Mouse (Mus musculus) layer of hippocampus, adult 2 months (tissue): Measurements from ENCODE around the gene Gstm5. TPM values are rescaled to one million over a fixed set of nuclear protein-coding genes. Genes with fewer than 3 reads are reported as not detected.

ENCODE experiments used
- DNase-seq, 2 experiments: peaks; one replicate each; pipeline ENCODE4 v3.0.0; 2022; ENCODE audit warnings: low spot score in 2 of 2
- H3K27ac ChIP-seq: fragments of 200-600 bp; 2 replicates; pipeline ENCODE4 v1.8.1; 2022
- H3K4me3 ChIP-seq: fragments of 200-600 bp; 2 replicates; pipeline ENCODE4 v1.8.1; 2022; ENCODE audit warnings: mild to moderate bottlenecking
- CTCF ChIP-seq: fragments of 200-600 bp; conservative IDR thresholded peaks from 2 replicates; pipeline ENCODE4 v1.8.1; 2022; ENCODE audit warnings: antibody characterized with exemption, mild to moderate bottlenecking, moderate library complexity
- long read RNA-seq, 2 experiments: library from polyadenylated mRNA; stranded (forward); transcript quantifications; one replicate each; pipeline ENCODE4 v2.0.0; 2021; ENCODE audit warnings: borderline mapping rate in 2 of 2
- total RNA-seq, 2 experiments: library from RNA; stranded (reverse); gene quantifications; 2 replicates each; pipeline ENCODE4 v1.2.3; 2021

Gene Gstm5
- 100 to 1,000 TPM; 282 to 304 TPM for total RNA-seq
- long read RNA-seq, experiment 1, transcript Gstm5-201 (8 exons, 945 nt): major isoform, 66 of 78 reads
- long read RNA-seq, experiment 1, partial matches to known transcripts: 4 of 78 reads
- long read RNA-seq, experiment 1, other reads (novel, unspliced or antisense): 6 of 78 reads
- long read RNA-seq, experiment 2, transcript Gstm5-201 (8 exons, 945 nt): major isoform, 107 of 125 reads
- long read RNA-seq, experiment 2, transcript Gstm5-204 (7 exons, 810 nt): minor isoform, 5 of 125 reads
- long read RNA-seq, experiment 2, partial matches to known transcripts: 2 of 125 reads
- long read RNA-seq, experiment 2, other reads (novel, unspliced or antisense): 11 of 125 reads

- H3K27ac ChIP-seq: peak within 1 kb of the TSS; percentile 99
- DNase-seq: peak; percentile 91 to 93
- peak within 1 kb of the TSS; percentile 88 for H3K4me3 ChIP-seq
- TF ChIP-seq CTCF: no peak
Measured at GRCm38 (mm10) chr3:107895720-107896569, at the start of gene Gstm5. Gene Gstm5 (plus strand): TSS chr3:107895821.

- TF ChIP-seq CTCF: no peak
- no peak overlapping the region for H3K27ac ChIP-seq
- no peak for DNase-seq
- H3K4me3 ChIP-seq: no peak overlapping the region
Measured at GRCm38 (mm10) chr3:107846175-107846574, 49.4 kb upstream of the Gstm5 start.

- no peak for DNase-seq
- no peak overlapping the region for H3K4me3 ChIP-seq
- no peak overlapping the region for H3K27ac ChIP-seq
- TF ChIP-seq CTCF: no peak
Measured at GRCm38 (mm10) chr3:107846835-107847234, 48.8 kb upstream of the Gstm5 start.

GRCm38 (mm10) chr3:107848126-107848525 lies 47.5 kb upstream of the Gstm5 start:
- H3K27ac ChIP-seq: peak overlapping the region; percentile 77
- no peak overlapping the region for H3K4me3 ChIP-seq
- DNase-seq: peak; percentile 55 to 56
- TF ChIP-seq CTCF: no peak; the same call in 1 of the 2 replicates

- no peak overlapping the region for H3K4me3 ChIP-seq
- no peak for TF ChIP-seq CTCF
- no peak for DNase-seq
- peak overlapping the region; percentile 77 for H3K27ac ChIP-seq
Measured at GRCm38 (mm10) chr3:107849000-107849692, 46.5 kb upstream of the Gstm5 start.

- Histone ChIP-seq H3K27ac (peak overlapping the region; percentile 77; the same call in 1 of the 2 replicates), H3K4me3 (no peak overlapping the region)
- TF ChIP-seq CTCF: no peak
- no peak for DNase-seq
Measured at GRCm38 (mm10) chr3:107849693-107850031, 46.0 kb upstream of the Gstm5 start.

- no peak for DNase-seq
- peak overlapping the region; percentile 77; the same call in 1 of the 2 replicates for H3K27ac ChIP-seq
- no peak for TF ChIP-seq CTCF
- no peak overlapping the region for H3K4me3 ChIP-seq
Measured at GRCm38 (mm10) chr3:107850418-107851031, 45.1 kb upstream of the Gstm5 start.

GRCm38 (mm10) chr3:107852786-107853185 lies 42.8 kb upstream of the Gstm5 start:
- no peak overlapping the region for H3K4me3 ChIP-seq
- peak overlapping the region; percentile 21; the same call in 1 of the 2 replicates for H3K27ac ChIP-seq
- DNase-seq: no peak
- no peak for TF ChIP-seq CTCF

- TF ChIP-seq CTCF: peak; percentile 65
- Histone ChIP-seq H3K27ac (peak overlapping the region; percentile 46), H3K4me3 (no peak overlapping the region)
- DNase-seq: no peak
Measured at GRCm38 (mm10) chr3:107853232-107854181, 42.1 kb upstream of the Gstm5 start.

- Histone ChIP-seq H3K27ac (no peak overlapping the region), H3K4me3 (no peak overlapping the region)
- TF ChIP-seq CTCF: no peak
- DNase-seq: no peak
Measured at GRCm38 (mm10) chr3:107855368-107855767, 40.3 kb upstream of the Gstm5 start.

GRCm38 (mm10) chr3:107857646-107858045 lies 38.0 kb upstream of the Gstm5 start:
- TF ChIP-seq CTCF: no peak
- no peak overlapping the region for H3K4me3 ChIP-seq
- H3K27ac ChIP-seq: no peak overlapping the region
- no peak for DNase-seq
